Mouse (Mus musculus): Measurements from ENCODE around the gene Accs.

The Accs gene

GRCm38 (mm10) chr2:93850317-93850944 is 688 bp upstream of the Accs start:
- DNase-seq = peak; percentile 8 to 16

GRCm38 (mm10) chr2:93841349-93841748 is 8.4 kb downstream of the Accs start:
- DNase-seq = no peak

- no peak for DNase-seq
These were observed 9.6 kb downstream of the Accs start for GRCm38 (mm10) chr2:93840109-93840508.

- DNase-seq = no peak
These were observed 10.8 kb downstream of the Accs start for GRCm38 (mm10) chr2:93838931-93839330.

- no peak for DNase-seq
These were observed 13.4 kb downstream of the Accs start for GRCm38 (mm10) chr2:93836232-93836785.

GRCm38 (mm10) chr2:93835596-93835995 is 14.1 kb downstream of the Accs start:
- no peak for DNase-seq

GRCm38 (mm10) chr2:93823519-93823918 is 26.2 kb downstream of the Accs start:
- DNase-seq = peak; percentile 21 to 48

- DNase-seq = peak; percentile 74 to 77
These were observed 27.5 kb downstream of the Accs start, which contains the start of gene Ext2 for GRCm38 (mm10) chr2:93822045-93822749. Gene Ext2 (minus strand): TSS chr2:93822568.

GRCm38 (mm10) chr2:93817791-93818190 is 32.0 kb downstream of the Accs start:
- DNase-seq = no peak

- DNase-seq = no peak
These were observed 36.4 kb downstream of the Accs start for GRCm38 (mm10) chr2:93813343-93813742.

- peak; percentile 14 to 19 for DNase-seq
These were observed 37.9 kb downstream of the Accs start for GRCm38 (mm10) chr2:93811812-93812211.

GRCm38 (mm10) chr2:93809931-93810330 is 39.8 kb downstream of the Accs start:
- DNase-seq = no peak

- no peak for DNase-seq
These were observed 41.7 kb downstream of the Accs start for GRCm38 (mm10) chr2:93808071-93808470.

- DNase-seq = no peak
These were observed 42.3 kb downstream of the Accs start for GRCm38 (mm10) chr2:93807440-93807839.

- DNase-seq = no peak
These were observed 43.1 kb downstream of the Accs start for GRCm38 (mm10) chr2:93806487-93807201.

- DNase-seq = no peak
These were observed 44.2 kb downstream of the Accs start for GRCm38 (mm10) chr2:93805523-93805922.

GRCm38 (mm10) chr2:93805066-93805465 is 44.7 kb downstream of the Accs start:
- DNase-seq = no peak

- no peak for DNase-seq
These were observed 46.8 kb downstream of the Accs start for GRCm38 (mm10) chr2:93802947-93803346.

GRCm38 (mm10) chr2:93801097-93801496 is 48.6 kb downstream of the Accs start:
- DNase-seq = no peak

GRCm38 (mm10) chr2:93797162-93797795 is 52.5 kb downstream of the Accs start:
- DNase-seq = no peak

- DNase-seq = no peak
These were observed 55.4 kb downstream of the Accs start for GRCm38 (mm10) chr2:93794375-93794774.

- DNase-seq = no peak
These were observed 57.9 kb downstream of the Accs start for GRCm38 (mm10) chr2:93791516-93792499.
